In genomic region chr5:45454456-45454855, GRCm38 (mm10) we compare ENCODE assay signal across 36 mouse cellular contexts. TPM values are rescaled to one million over a fixed set of nuclear protein-coding genes. Genes with fewer than 3 reads are reported as not detected.
"Had no signal": no experiment of that assay in that cellular context is flagged by ENCODE, and none has a peak within 500 bp of the region (broad histone marks: within the 10 kb centered on the region; RNA-seq: fewer than 3 reads in every experiment).

No protein-coding gene starts in this region.

- DNase-seq: cerebellum, adult 2 months; cerebellum, adult 8-10 months; cerebellum, adult 9-10 months; cerebellum, adult 9-11 months; cerebellum, postnatal 10 days; cerebellum, postnatal 14 days; cerebellum, postnatal 25 days; cerebellum, postnatal 36 days; embryo, embryonic 11 days; forebrain, postnatal 0 days; gastrocnemius, adult 2 months; gastrocnemius, postnatal 10 days; gastrocnemius, postnatal 14 days; gastrocnemius, postnatal 25 days; gastrocnemius, postnatal 36 days; heart, adult 18-20 months; heart, adult 2 months had no signal

- H3K4me1 ChIP-seq: embryonic facial prominence, embryonic 12.5 days had no signal

- H3K9ac ChIP-seq: embryonic facial prominence, embryonic 12.5 days; embryonic facial prominence, embryonic 13.5 days; embryonic facial prominence, embryonic 15.5 days; forebrain, embryonic 12.5 days; forebrain, embryonic 13.5 days; forebrain, embryonic 15.5 days; forebrain, postnatal 0 days had no signal

- H3K4me2 ChIP-seq: embryonic facial prominence, embryonic 12.5 days; embryonic facial prominence, embryonic 13.5 days; embryonic facial prominence, embryonic 15.5 days; forebrain, embryonic 12.5 days; forebrain, embryonic 13.5 days; forebrain, embryonic 15.5 days had no signal

- H3K27me3 ChIP-seq: embryonic facial prominence, embryonic 12.5 days; embryonic facial prominence, embryonic 13.5 days; embryonic facial prominence, embryonic 15.5 days; forebrain, embryonic 13.5 days; forebrain, embryonic 15.5 days had no signal

- H3K27ac ChIP-seq: embryonic facial prominence, embryonic 10.5 days; embryonic facial prominence, embryonic 12.5 days; embryonic facial prominence, embryonic 13.5 days; embryonic facial prominence, embryonic 15.5 days; forebrain, embryonic 10.5 days; forebrain, embryonic 12.5 days; forebrain, embryonic 13.5 days; forebrain, embryonic 15.5 days; gastrocnemius, adult 2 months; heart, adult 2 months had no signal

- H3K4me3 ChIP-seq: embryonic facial prominence, embryonic 10.5 days; embryonic facial prominence, embryonic 12.5 days; embryonic facial prominence, embryonic 13.5 days; embryonic facial prominence, embryonic 15.5 days; erythroblast, embryonic 14.5 days; forebrain, embryonic 10.5 days; forebrain, embryonic 12.5 days; forebrain, embryonic 13.5 days; forebrain, embryonic 15.5 days; gastrocnemius, adult 2 months; heart, adult 2 months had no signal

- H3K9me3 ChIP-seq: embryonic facial prominence, embryonic 10.5 days; embryonic facial prominence, embryonic 12.5 days; embryonic facial prominence, embryonic 13.5 days; embryonic facial prominence, embryonic 15.5 days; forebrain, embryonic 10.5 days; forebrain, embryonic 12.5 days; forebrain, embryonic 13.5 days; forebrain, embryonic 15.5 days had no signal

- ATAC-seq: forebrain, embryonic 13.5 days; forebrain, embryonic 14.5 days; forebrain, embryonic 15.5 days; forebrain, embryonic 16.5 days; forebrain, postnatal 0 days had no signal

- H3K36me3 ChIP-seq: embryonic facial prominence, embryonic 10.5 days; embryonic facial prominence, embryonic 12.5 days; embryonic facial prominence, embryonic 13.5 days; embryonic facial prominence, embryonic 15.5 days; forebrain, embryonic 10.5 days; forebrain, embryonic 12.5 days; forebrain, embryonic 15.5 days had no signal

RNA-seq across cellular contexts. Expression of gene Clrn2, which starts 0.9 kb away (rescaled TPM):
- total RNA-seq: common myeloid progenitor, adult 5-6 weeks; forebrain, postnatal 0 days; gastrocnemius, adult 18-20 months; gastrocnemius, adult 2 months; gastrocnemius, adult 8-10 months; gastrocnemius, postnatal 10 days; gastrocnemius, postnatal 14 days; gastrocnemius, postnatal 25 days; gastrocnemius, postnatal 36 days; gastrocnemius, postnatal 4 days; granulocyte monocyte progenitor cell, adult 5-6 weeks; heart, adult 18-20 months; heart, adult 2 months; heart, adult 8-10 months had no signal
- polyA plus RNA-seq: cerebellum, adult 2 months; embryonic facial prominence, embryonic 10.5 days; embryonic facial prominence, embryonic 12.5 days; embryonic facial prominence, embryonic 13.5 days; erythroblast, embryonic 14.5 days; forebrain, embryonic 11.5 days; forebrain, embryonic 12.5 days; forebrain, embryonic 13.5 days; forebrain, embryonic 14.5 days; forebrain, embryonic 16.5 days; forebrain, postnatal 0 days; gonadal fat pad, adult 2 months; heart, adult 2 months had no signal
